Mouse (Mus musculus) E14TG2a.4 (cell line): Measurements from ENCODE around the gene Naa40.

Experiments
- CTCF ChIP-seq: conservative IDR thresholded peaks from 2 replicates; pipeline ENCODE4 v1.5.1; 2014; ENCODE audit warnings: low read length
- NANOG ChIP-seq: IDR thresholded peaks from 2 replicates; pipeline ENCODE4 v1.6.1; 2014; ENCODE audit warnings: borderline replicate concordance, low read length, mixed read lengths
- POU5F1 ChIP-seq: IDR thresholded peaks from 2 replicates; pipeline ENCODE4 v1.6.1; 2014; ENCODE audit warnings: low read length, borderline replicate concordance

DNA sequence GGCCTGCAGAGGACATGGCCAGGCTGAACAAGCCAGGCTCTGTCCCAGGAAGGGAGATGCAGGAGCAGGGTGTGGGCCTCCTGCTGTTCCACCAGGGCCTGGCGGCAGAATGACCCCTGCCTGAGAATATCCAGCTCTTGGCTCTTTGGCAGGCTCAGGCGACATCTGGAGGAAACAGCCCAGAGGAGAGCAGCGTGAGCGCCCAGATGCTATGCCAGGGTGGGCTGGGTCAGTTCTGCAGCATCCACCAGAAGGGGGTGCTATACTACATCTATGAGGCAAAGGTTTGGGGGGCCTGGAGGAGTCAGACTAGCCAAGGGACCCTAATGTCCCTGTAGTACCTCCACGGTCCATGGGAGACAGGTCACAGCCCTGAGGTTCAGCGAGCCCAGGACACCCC is 38.1 kb upstream of the Naa40 start:
- TF ChIP-seq CTCF (peak; percentile 61), POU5F1 (no peak), NANOG (no peak)
